Mouse (Mus musculus): ENCODE measurements around the gene Lca5. TPM values are rescaled to one million over a fixed set of nuclear protein-coding genes. Genes with fewer than 3 reads are reported as not detected.

The Lca5 gene
- polyA plus RNA-seq (2015; fragmentation: Nextera tagmentation; extraction: Ambion mirVana): 0.92 and 1.0 TPM in 2 replicates

GRCm38 (mm10) chr9:83440392-83441357, at the start of gene Lca5:
Gene Lca5 (minus strand): TSS chr9:83441127.
- H3K9ac ChIP-seq (ENCODE audit: low read depth, low read length): peak within 1 kb of the TSS; percentile 24; the same call in 1 of the 2 replicates
- WGBS (ENCODE audit: insufficient replicate concordance): 2% methylated on average over 54 of the region's 57 CpGs
- no peak within 1 kb of the TSS for H3K27ac ChIP-seq (ENCODE audit: low read length)

GRCm38 (mm10) chr9:83488491-83489210, 47.7 kb upstream of the Lca5 start:
- no peak overlapping the region for H3K27ac ChIP-seq (ENCODE audit: low read length)
- 40% methylated on average over 15 of the region's 15 CpGs for WGBS (ENCODE audit: insufficient replicate concordance)
- H3K4me3 ChIP-seq (ENCODE audit: low read depth, low read length): no peak overlapping the region
- H3K27me3 ChIP-seq (ENCODE audit: control insufficient read depth, insufficient read depth, low read depth, low read length): no peaks in the 10 kb centered on the region
- no peaks in the 10 kb centered on the region for H3K9me3 ChIP-seq (replicated peaks; ENCODE audit: control insufficient read depth, low read length)
- no peak overlapping the region for H3K9ac ChIP-seq (ENCODE audit: low read depth, low read length)
- no peaks in the 10 kb centered on the region for H3K4me1 ChIP-seq (ENCODE audit: control insufficient read depth, low read depth, low read length)
- ATAC-seq (ENCODE audit: low read depth): no peak
- H3K4me2 ChIP-seq (ENCODE audit: low read depth, low read length): no peak overlapping the region
- H3K36me3 ChIP-seq (ENCODE audit: control insufficient read depth, insufficient read depth): no peaks in the 10 kb centered on the region

More at GRCm38 (mm10) chr9:83440392-83441357, at the start of gene Lca5:
- H3K4me3 ChIP-seq (ENCODE audit: low read depth, low read length): peak within 1 kb of the TSS; percentile 60
- no peaks in the 10 kb centered on the region for H3K36me3 ChIP-seq (ENCODE audit: control insufficient read depth, insufficient read depth)
- peak within 1 kb of the TSS; percentile 63 for H3K4me2 ChIP-seq (ENCODE audit: low read depth, low read length)
- H3K27me3 ChIP-seq (ENCODE audit: control insufficient read depth, insufficient read depth, low read depth, low read length): no peaks in the 10 kb centered on the region
- H3K4me1 ChIP-seq (ENCODE audit: control insufficient read depth, low read depth, low read length): peaks cover 3% of the 10 kb centered on the region; the same call in 1 of the 2 replicates
- H3K9me3 ChIP-seq (replicated peaks; ENCODE audit: control insufficient read depth, low read length): no peaks in the 10 kb centered on the region
- peak; percentile 98 for ATAC-seq (ENCODE audit: low read depth)

GRCm38 (mm10) chr9:83487771-83488470, 47.0 kb upstream of the Lca5 start:
- Histone ChIP-seq H3K9ac (ENCODE audit: low read depth, low read length) (no peak overlapping the region), H3K27ac (ENCODE audit: low read length) (no peak overlapping the region), H3K27me3 (ENCODE audit: control insufficient read depth, insufficient read depth, low read depth, low read length) (no peaks in the 10 kb centered on the region), H3K4me2 (ENCODE audit: low read depth, low read length) (no peak overlapping the region), H3K4me3 (ENCODE audit: low read depth, low read length) (no peak overlapping the region), H3K36me3 (ENCODE audit: control insufficient read depth, insufficient read depth) (no peaks in the 10 kb centered on the region), H3K9me3 (replicated peaks; ENCODE audit: control insufficient read depth, low read length) (no peaks in the 10 kb centered on the region), H3K4me1 (ENCODE audit: control insufficient read depth, low read depth, low read length) (no peaks in the 10 kb centered on the region)
- ATAC-seq (ENCODE audit: low read depth): no peak
- 49% methylated on average over 9 of the region's 9 CpGs for WGBS (ENCODE audit: insufficient replicate concordance)

- H3K9ac ChIP-seq (ENCODE audit: low read depth, low read length): no peak overlapping the region
- no peaks in the 10 kb centered on the region for H3K36me3 ChIP-seq (ENCODE audit: control insufficient read depth, insufficient read depth)
- no peak overlapping the region for H3K4me3 ChIP-seq (ENCODE audit: low read depth, low read length)
- H3K27ac ChIP-seq (ENCODE audit: low read length): no peak overlapping the region
- H3K9me3 ChIP-seq (replicated peaks; ENCODE audit: control insufficient read depth, low read length): no peaks in the 10 kb centered on the region
- H3K4me2 ChIP-seq (ENCODE audit: low read depth, low read length): no peak overlapping the region
- no peak for ATAC-seq (ENCODE audit: low read depth)
- 69% methylated on average over 3 of the region's 3 CpGs for WGBS (ENCODE audit: insufficient replicate concordance)
- H3K4me1 ChIP-seq (ENCODE audit: control insufficient read depth, low read depth, low read length): no peaks in the 10 kb centered on the region
- H3K27me3 ChIP-seq (ENCODE audit: control insufficient read depth, insufficient read depth, low read depth, low read length): no peaks in the 10 kb centered on the region
Measured at GRCm38 (mm10) chr9:83485966-83486365, 45.0 kb upstream of the Lca5 start.

- no peaks in the 10 kb centered on the region for H3K27me3 ChIP-seq (ENCODE audit: control insufficient read depth, insufficient read depth, low read depth, low read length)
- ATAC-seq (ENCODE audit: low read depth): no peak
- H3K4me1 ChIP-seq (ENCODE audit: control insufficient read depth, low read depth, low read length): no peaks in the 10 kb centered on the region
- H3K27ac ChIP-seq (ENCODE audit: low read length): no peak overlapping the region
- 67% methylated on average over 1 of the region's 1 CpGs for WGBS (ENCODE audit: insufficient replicate concordance)
- no peaks in the 10 kb centered on the region for H3K9me3 ChIP-seq (replicated peaks; ENCODE audit: control insufficient read depth, low read length)
- H3K4me3 ChIP-seq (ENCODE audit: low read depth, low read length): no peak overlapping the region
- H3K36me3 ChIP-seq (ENCODE audit: control insufficient read depth, insufficient read depth): no peaks in the 10 kb centered on the region
- H3K9ac ChIP-seq (ENCODE audit: low read depth, low read length): no peak overlapping the region
- no peak overlapping the region for H3K4me2 ChIP-seq (ENCODE audit: low read depth, low read length)
Measured at GRCm38 (mm10) chr9:83485357-83485756, 44.4 kb upstream of the Lca5 start.

GRCm38 (mm10) chr9:83483419-83483818, 42.5 kb upstream of the Lca5 start:
- Histone ChIP-seq H3K27ac (ENCODE audit: low read length) (no peak overlapping the region), H3K9me3 (replicated peaks; ENCODE audit: control insufficient read depth, low read length) (no peaks in the 10 kb centered on the region), H3K36me3 (ENCODE audit: control insufficient read depth, insufficient read depth) (no peaks in the 10 kb centered on the region), H3K4me1 (ENCODE audit: control insufficient read depth, low read depth, low read length) (no peaks in the 10 kb centered on the region), H3K4me3 (ENCODE audit: low read depth, low read length) (no peak overlapping the region), H3K27me3 (ENCODE audit: control insufficient read depth, insufficient read depth, low read depth, low read length) (no peaks in the 10 kb centered on the region), H3K4me2 (ENCODE audit: low read depth, low read length) (no peak overlapping the region), H3K9ac (ENCODE audit: low read depth, low read length) (no peak overlapping the region)
- 71% methylated on average over 4 of the region's 4 CpGs for WGBS (ENCODE audit: insufficient replicate concordance)
- no peak for ATAC-seq (ENCODE audit: low read depth)

GRCm38 (mm10) chr9:83482176-83482949, 41.4 kb upstream of the Lca5 start:
- Histone ChIP-seq H3K9me3 (replicated peaks; ENCODE audit: control insufficient read depth, low read length) (no peaks in the 10 kb centered on the region), H3K9ac (ENCODE audit: low read depth, low read length) (no peak overlapping the region), H3K27me3 (ENCODE audit: control insufficient read depth, insufficient read depth, low read depth, low read length) (no peaks in the 10 kb centered on the region), H3K4me1 (ENCODE audit: control insufficient read depth, low read depth, low read length) (no peaks in the 10 kb centered on the region), H3K36me3 (ENCODE audit: control insufficient read depth, insufficient read depth) (no peaks in the 10 kb centered on the region), H3K4me2 (ENCODE audit: low read depth, low read length) (no peak overlapping the region), H3K27ac (ENCODE audit: low read length) (no peak overlapping the region), H3K4me3 (ENCODE audit: low read depth, low read length) (no peak overlapping the region)
- 69% methylated on average over 4 of the region's 4 CpGs for WGBS (ENCODE audit: insufficient replicate concordance)
- ATAC-seq (ENCODE audit: low read depth): no peak

GRCm38 (mm10) chr9:83469871-83470270, 28.9 kb upstream of the Lca5 start:
- no peaks in the 10 kb centered on the region for H3K36me3 ChIP-seq (ENCODE audit: control insufficient read depth, insufficient read depth)
- WGBS (ENCODE audit: insufficient replicate concordance): 33% methylated on average over 2 of the region's 2 CpGs
- H3K9ac ChIP-seq (ENCODE audit: low read depth, low read length): no peak overlapping the region
- H3K27me3 ChIP-seq (ENCODE audit: control insufficient read depth, insufficient read depth, low read depth, low read length): no peaks in the 10 kb centered on the region
- no peaks in the 10 kb centered on the region for H3K4me1 ChIP-seq (ENCODE audit: control insufficient read depth, low read depth, low read length)
- H3K4me2 ChIP-seq (ENCODE audit: low read depth, low read length): no peak overlapping the region
- H3K9me3 ChIP-seq (replicated peaks; ENCODE audit: control insufficient read depth, low read length): no peaks in the 10 kb centered on the region
- no peak overlapping the region for H3K27ac ChIP-seq (ENCODE audit: low read length)
- no peak overlapping the region for H3K4me3 ChIP-seq (ENCODE audit: low read depth, low read length)
- ATAC-seq (ENCODE audit: low read depth): no peak

Measured in liver, embryonic 16.5 days (tissue).